Mouse (Mus musculus) kidney, adult 2 months (tissue): ENCODE data around the gene Ercc4.

Experiments
- CTCF ChIP-seq: fragments of 200-500 bp; conservative IDR thresholded peaks from 2 replicates; pipeline ENCODE4 v1.5.1; 2011; ENCODE audit warnings: low read depth, mild to moderate bottlenecking, control low read depth, low read length, moderate library complexity, mixed read lengths; ENCODE audit not compliant: insufficient read depth, insufficient read length
- POLR2A ChIP-seq: fragments of 200-500 bp; IDR thresholded peaks from one replicate; pipeline ENCODE4 v1.6.1; 2011; ENCODE audit warnings: low read depth, low read length, control low read depth

- TF ChIP-seq CTCF = no peak
- no peak for TF ChIP-seq POLR2A
Measured at GRCm38 (mm10) chr16:13108356-13108755, 1.1 kb upstream of the Ercc4 start.
